Mouse (Mus musculus) bone marrow, adult 2 months (tissue): Measurements from ENCODE around the gene Top3a.

Experiments used
- CTCF ChIP-seq: fragments of 200-500 bp; IDR thresholded peaks from 2 replicates; pipeline ENCODE4 v1.5.1; 2011; ENCODE audit warnings: low read length, control low read depth; ENCODE audit not compliant: control insufficient read depth, insufficient read depth
- POLR2A ChIP-seq: fragments of 200-500 bp; IDR thresholded peaks from 2 replicates; pipeline ENCODE4 v1.6.1; 2011; ENCODE audit warnings: low read depth, mild to moderate bottlenecking, control low read depth, low read length, borderline replicate concordance; ENCODE audit not compliant: control insufficient read depth

GRCm38 (mm10) chr11:60715833-60716232, 61.3 kb downstream of the Top3a start:
- TF ChIP-seq CTCF (no peak), POLR2A (no peak)
